Mouse (Mus musculus) regulatory T cell (primary cell): Measurements from ENCODE around the gene Vangl1.

ENCODE experiments used
- in situ Hi-C: fragments of 300-600 bp; cut with MboI, MseI; formaldehyde crosslinking; loops from one replicate; pipeline ENCODE4 v1.15.1; 2025; ENCODE audit warnings: high pct_unique_total_duplicates

Gene Vangl1

GRCm38 (mm10) chr3:102198446-102198845, 6.0 kb downstream of the Vangl1 start:
- in situ Hi-C loops: no loop called here

- in situ Hi-C loops: no loop called here
Measured at GRCm38 (mm10) chr3:102197746-102198145, 6.7 kb downstream of the Vangl1 start.

GRCm38 (mm10) chr3:102197152-102197551, 7.3 kb downstream of the Vangl1 start:
- in situ Hi-C loops: no loop called here

GRCm38 (mm10) chr3:102196166-102196565, 8.3 kb downstream of the Vangl1 start:
- in situ Hi-C loops: no loop called here

GRCm38 (mm10) chr3:102195762-102196161, 8.7 kb downstream of the Vangl1 start:
- in situ Hi-C loops: no loop called here

GRCm38 (mm10) chr3:102194291-102195051, 10.0 kb downstream of the Vangl1 start:
- in situ Hi-C loops: no loop called here

- in situ Hi-C loops: no loop called here
Measured at GRCm38 (mm10) chr3:102193488-102194290, 10.8 kb downstream of the Vangl1 start.

- in situ Hi-C loops: no loop called here
Measured at GRCm38 (mm10) chr3:102192621-102193020, 11.9 kb downstream of the Vangl1 start.

- in situ Hi-C loops: no loop called here
Measured at GRCm38 (mm10) chr3:102191575-102191974, 12.9 kb downstream of the Vangl1 start.

GRCm38 (mm10) chr3:102190642-102191041, 13.9 kb downstream of the Vangl1 start:
- in situ Hi-C loops: no loop called here

- in situ Hi-C loops: no loop called here
Measured at GRCm38 (mm10) chr3:102190015-102190414, 14.5 kb downstream of the Vangl1 start.

GRCm38 (mm10) chr3:102188972-102189371, 15.5 kb downstream of the Vangl1 start:
- in situ Hi-C loops: no loop called here

- in situ Hi-C loops: no loop called here
Measured at GRCm38 (mm10) chr3:102187401-102187800, 17.1 kb downstream of the Vangl1 start.

GRCm38 (mm10) chr3:102184721-102185120, 19.8 kb downstream of the Vangl1 start:
- in situ Hi-C loops: no loop called here

- in situ Hi-C loops: no loop called here
Measured at GRCm38 (mm10) chr3:102182601-102183000, 21.9 kb downstream of the Vangl1 start.

GRCm38 (mm10) chr3:102181191-102181590, 23.3 kb downstream of the Vangl1 start:
- in situ Hi-C loops: no loop called here

GRCm38 (mm10) chr3:102180746-102181145, 23.7 kb downstream of the Vangl1 start:
- in situ Hi-C loops: no loop called here

GRCm38 (mm10) chr3:102179869-102180268, 24.6 kb downstream of the Vangl1 start:
- in situ Hi-C loops: no loop called here

- in situ Hi-C loops: no loop called here
Measured at GRCm38 (mm10) chr3:102177837-102178615, 26.5 kb downstream of the Vangl1 start.

- in situ Hi-C loops: no loop called here
Measured at GRCm38 (mm10) chr3:102176116-102176515, 28.4 kb downstream of the Vangl1 start.

- in situ Hi-C loops: no loop called here
Measured at GRCm38 (mm10) chr3:102175701-102176100, 28.8 kb downstream of the Vangl1 start.
